Mouse (Mus musculus): ENCODE measurements at regions not wholly inside any gene's neighbourhood (a gene's known extent, or its start where the extent isn't known, plus 50 kb on each side); places are given as distances from the start of the nearest gene placed in this dataset.

DNA sequence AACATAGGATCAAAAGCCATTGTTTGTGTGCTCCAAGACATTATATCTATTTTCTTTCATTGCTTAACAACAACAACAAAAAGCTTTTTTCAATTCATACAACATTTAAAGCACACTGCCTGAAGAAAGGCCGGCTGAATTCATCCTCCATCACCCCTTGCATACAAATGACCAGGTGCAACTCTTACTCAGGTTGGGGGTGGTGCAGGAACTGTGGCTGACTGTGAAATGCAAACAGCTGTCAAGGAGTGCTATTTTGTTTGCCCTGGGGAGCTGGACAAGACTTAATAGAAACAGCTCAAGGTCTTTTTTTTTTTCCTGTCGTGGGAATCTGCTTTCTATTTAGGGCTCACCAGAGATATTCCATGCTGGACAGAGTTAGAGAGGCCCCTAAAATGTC, 406.6 kb upstream of the Cldn34d start:
- 8% methylated on average over 2 of the region's 2 CpGs for WGBS
- ATAC-seq (ENCODE audit: low FRiP score) = no peak
- H3K4me3 ChIP-seq = no peak overlapping the region

DNA sequence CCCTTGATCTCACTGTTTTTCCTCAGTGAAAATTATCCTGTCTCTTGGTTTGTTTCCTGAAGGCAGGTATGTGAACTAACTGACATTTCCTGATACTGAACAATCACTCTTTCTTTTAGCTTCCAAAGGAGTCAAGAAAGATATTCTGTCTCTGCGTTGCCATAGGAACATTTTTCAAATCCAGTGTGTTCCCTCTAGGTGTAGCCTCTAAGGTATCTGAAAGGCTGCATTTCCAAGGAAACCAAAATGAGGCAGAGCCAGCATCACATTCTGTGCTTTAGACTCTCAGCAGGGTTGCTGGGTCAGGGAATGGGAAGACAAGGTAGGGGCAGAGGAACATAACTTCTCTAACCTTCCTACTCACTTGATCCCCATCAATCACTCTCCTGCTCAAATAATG, 411.2 kb upstream of the Cldn34d start:
- H3K4me2 ChIP-seq = no peak overlapping the region
- H3K4me1 ChIP-seq (replicated peaks) = 0 out of 2 replicates have a peak, but pooled peaks cover 2% of the 10 kb centered on the region
- H3K36me3 ChIP-seq = no peaks in the 10 kb centered on the region
- no peaks in the 10 kb centered on the region for H3K27me3 ChIP-seq
- H3K4me3 ChIP-seq = no peak overlapping the region
- H3K27ac ChIP-seq = no peak overlapping the region
- H3K9ac ChIP-seq = no peak overlapping the region
- 85% methylated on average over 1 of the region's 1 CpGs for WGBS
- ATAC-seq (ENCODE audit: low FRiP score) = no peak
- H3K9me3 ChIP-seq = no peaks in the 10 kb centered on the region

More for the DNA sequence above, 406.6 kb upstream of the Cldn34d start:
- no peak overlapping the region for H3K27ac ChIP-seq
- no peaks in the 10 kb centered on the region for H3K36me3 ChIP-seq
- no peak overlapping the region for H3K4me2 ChIP-seq
- peaks cover 3% of the 10 kb centered on the region; the same call in 1 of the 2 replicates for H3K9me3 ChIP-seq
- no peak overlapping the region for H3K9ac ChIP-seq
- 0 out of 2 replicates have a peak, but pooled peaks cover 2% of the 10 kb centered on the region for H3K4me1 ChIP-seq (replicated peaks)
- H3K27me3 ChIP-seq = no peaks in the 10 kb centered on the region

DNA sequence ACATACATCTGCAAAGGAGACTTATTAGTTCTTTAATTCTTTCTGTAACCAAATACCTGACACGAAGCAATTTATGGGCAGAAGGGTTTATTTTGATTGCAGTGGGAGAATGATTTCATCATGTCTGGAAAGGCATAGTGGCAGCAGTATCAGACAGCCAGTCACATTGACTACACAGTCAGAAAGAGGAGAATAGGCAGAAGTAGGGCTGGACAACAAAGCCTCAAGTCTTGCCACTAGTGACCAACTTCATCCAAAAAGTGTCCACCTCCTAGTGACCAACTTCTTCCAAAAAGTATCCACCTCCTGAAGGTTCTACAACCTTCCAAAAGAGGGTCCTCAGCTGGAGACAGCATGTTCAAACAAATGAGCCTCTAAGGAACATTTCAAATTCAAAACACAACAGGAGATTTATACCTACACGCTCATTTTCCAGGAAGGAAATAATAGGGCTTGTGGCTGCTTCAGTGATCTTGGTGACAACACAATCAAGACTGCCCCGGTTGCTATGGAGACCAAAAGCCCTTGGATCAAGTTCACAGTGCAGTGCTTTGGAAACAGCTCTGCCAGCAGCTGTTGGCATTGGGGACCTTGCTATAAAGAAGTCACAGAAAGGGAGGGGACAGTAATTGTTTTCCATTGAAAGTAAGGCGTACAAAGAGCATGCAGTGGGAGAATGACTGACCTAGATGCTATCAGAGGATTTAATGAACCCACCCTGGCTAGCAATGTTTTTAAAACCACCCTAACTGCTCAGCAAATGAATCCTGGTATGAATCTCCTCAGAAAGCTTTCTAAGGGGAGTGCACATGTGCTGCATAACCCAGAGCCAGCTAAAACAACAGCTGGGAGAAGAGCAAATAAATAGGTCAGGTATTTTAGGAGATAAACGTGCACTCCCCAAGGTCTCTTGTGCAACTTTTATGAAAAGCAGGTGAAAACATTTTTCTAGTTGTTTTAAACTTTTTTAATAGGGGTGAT, 448.0 kb upstream of the Cldn34d start:
- Histone ChIP-seq H3K36me3 (no peaks in the 10 kb centered on the region), H3K9ac (no peak overlapping the region), H3K4me1 (replicated peaks) (peaks cover 4% of the 10 kb centered on the region; the same call in 1 of the 2 replicates), H3K9me3 (no peaks in the 10 kb centered on the region), H3K27ac (0 out of 2 replicates have a peak overlapping the region, but pooled peaks have one; percentile 23), H3K4me2 (no peak overlapping the region), H3K4me3 (no peak overlapping the region), H3K27me3 (no peaks in the 10 kb centered on the region)
- peak; percentile 81 for ATAC-seq (ENCODE audit: low FRiP score)
- WGBS = 37% methylated on average over 5 of the region's 5 CpGs

DNA sequence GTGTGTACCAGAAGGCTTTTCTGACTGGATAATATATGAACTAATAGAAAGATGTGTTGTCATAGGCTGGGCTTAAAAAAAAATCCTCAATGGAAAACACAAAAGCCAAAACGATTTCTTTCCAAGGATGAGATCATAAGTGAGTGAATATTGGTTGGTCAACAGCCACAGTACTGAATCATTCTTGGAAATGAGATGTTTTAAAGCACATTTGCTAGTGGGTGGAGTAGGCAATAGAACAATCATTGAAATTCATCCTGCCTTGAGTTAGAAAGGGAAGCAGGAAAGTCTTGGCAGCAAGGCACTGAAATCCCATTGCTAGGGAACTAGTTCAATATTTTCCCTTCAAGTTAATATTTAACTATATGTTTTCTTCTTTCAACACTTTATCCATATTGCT, 449.3 kb upstream of the Cldn34d start:
- peaks cover 4% of the 10 kb centered on the region; the same call in 1 of the 2 replicates for H3K4me1 ChIP-seq (replicated peaks)
- no peaks in the 10 kb centered on the region for H3K9me3 ChIP-seq
- no peak overlapping the region for H3K9ac ChIP-seq
- H3K4me3 ChIP-seq = no peak overlapping the region
- H3K4me2 ChIP-seq = no peak overlapping the region
- no peaks in the 10 kb centered on the region for H3K36me3 ChIP-seq
- ATAC-seq (ENCODE audit: low FRiP score) = no peak
- no peaks in the 10 kb centered on the region for H3K27me3 ChIP-seq
- 65% methylated on average over 1 of the region's 1 CpGs for WGBS
- no peak overlapping the region for H3K27ac ChIP-seq

DNA sequence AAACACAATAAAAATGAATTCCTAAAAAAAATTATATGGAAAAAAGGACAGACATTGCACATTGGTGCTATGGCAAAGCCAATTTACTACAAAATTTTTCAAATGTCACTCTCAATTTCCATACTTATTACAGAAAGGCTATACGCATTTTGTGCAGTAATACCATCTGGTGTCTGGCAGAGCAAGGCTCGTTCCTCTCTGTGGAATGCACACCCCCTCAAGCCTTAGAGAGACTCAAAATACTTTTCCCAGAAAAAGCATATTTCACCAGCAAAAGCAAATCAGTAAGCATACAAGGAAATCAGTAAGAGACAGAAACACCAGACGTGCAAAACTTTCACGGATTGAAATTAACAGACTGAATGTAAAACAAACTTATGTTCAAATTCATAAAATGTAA, 431.0 kb upstream of the Tbl1x start:
- no peak for ATAC-seq (ENCODE audit: low FRiP score)
- no peak overlapping the region for H3K4me2 ChIP-seq
- WGBS = 85% methylated on average over 4 of the region's 4 CpGs

DNA sequence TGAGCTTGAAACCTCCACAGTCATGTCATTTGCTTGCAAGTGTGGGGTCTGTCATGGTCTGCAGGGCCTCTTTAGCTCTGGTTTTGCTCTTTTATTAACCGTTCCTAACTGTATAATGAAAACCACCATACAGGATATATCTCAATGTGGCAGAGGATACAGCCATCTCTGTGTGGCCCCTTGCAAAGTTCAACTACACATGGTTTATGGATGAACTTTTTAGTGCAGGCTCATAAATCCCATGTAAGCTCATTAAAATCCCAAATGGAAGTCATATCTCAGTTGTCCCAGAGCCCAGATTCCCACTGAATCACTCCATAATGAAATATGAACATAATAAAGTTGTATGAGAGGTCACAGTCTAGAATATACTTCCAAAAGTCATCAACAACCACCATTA, 428.1 kb upstream of the Tbl1x start:
- WGBS = 91% methylated on average over 1 of the region's 1 CpGs

More for the DNA sequence above, 431.0 kb upstream of the Tbl1x start:
- H3K4me1 ChIP-seq (replicated peaks) = no peaks in the 10 kb centered on the region
- H3K27me3 ChIP-seq = no peaks in the 10 kb centered on the region
- no peak overlapping the region for H3K27ac ChIP-seq
- no peaks in the 10 kb centered on the region for H3K9me3 ChIP-seq
- H3K4me3 ChIP-seq = no peak overlapping the region
- H3K9ac ChIP-seq = no peak overlapping the region
- no peaks in the 10 kb centered on the region for H3K36me3 ChIP-seq

DNA sequence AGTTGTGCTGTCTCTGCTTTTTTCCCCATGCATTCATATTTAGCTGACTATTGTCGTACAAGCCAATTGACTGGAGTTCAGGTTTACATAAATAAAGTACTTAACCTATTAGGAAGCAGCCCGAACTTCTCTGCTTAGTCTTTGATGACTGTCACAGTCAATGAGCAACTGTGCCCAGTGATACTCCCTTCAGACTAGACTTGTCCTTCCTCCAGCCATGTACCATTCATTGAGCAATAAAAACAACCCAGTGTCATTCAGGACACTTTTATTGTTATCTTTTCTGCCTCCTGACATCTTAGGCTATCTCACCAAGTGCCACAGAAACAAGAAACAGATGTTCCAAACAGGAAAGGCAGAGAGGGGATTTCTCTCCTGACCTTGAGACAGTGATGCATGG, 389.1 kb upstream of the Tbl1x start:
- no peak overlapping the region for H3K4me3 ChIP-seq
- ATAC-seq (ENCODE audit: low FRiP score) = no peak
- no peak overlapping the region for H3K4me2 ChIP-seq
- no peak overlapping the region for H3K27ac ChIP-seq
- no peaks in the 10 kb centered on the region for H3K27me3 ChIP-seq
- 62% methylated on average over 2 of the region's 2 CpGs for WGBS
- H3K36me3 ChIP-seq = no peaks in the 10 kb centered on the region
- H3K9me3 ChIP-seq = no peaks in the 10 kb centered on the region
- H3K4me1 ChIP-seq (replicated peaks) = no peaks in the 10 kb centered on the region
- H3K9ac ChIP-seq = no peak overlapping the region

More for the DNA sequence above, 428.1 kb upstream of the Tbl1x start:
- H3K36me3 ChIP-seq = no peaks in the 10 kb centered on the region
- H3K4me1 ChIP-seq (replicated peaks) = no peaks in the 10 kb centered on the region
- H3K9ac ChIP-seq = no peak overlapping the region
- no peaks in the 10 kb centered on the region for H3K9me3 ChIP-seq
- H3K27me3 ChIP-seq = no peaks in the 10 kb centered on the region
- no peak overlapping the region for H3K4me3 ChIP-seq
- ATAC-seq (ENCODE audit: low FRiP score) = no peak
- H3K27ac ChIP-seq = no peak overlapping the region
- no peak overlapping the region for H3K4me2 ChIP-seq
